Mouse (Mus musculus): ENCODE measurements around the gene Ccdc120. TPM values are rescaled to one million over a fixed set of nuclear protein-coding genes. Genes with fewer than 3 reads are reported as not detected.

The Ccdc120 gene
- 6.0 and 7.0 TPM in 2 replicates for polyA plus RNA-seq (2012; ENCODE audit: low replicate concordance)

GRCm38 (mm10) chrX:7750432-7751116 is at the start of gene Ccdc120:
Gene Ccdc120 (minus strand): TSS chrX:7750905.

GRCm38 (mm10) chrX:7789542-7790136 is 38.9 kb upstream of the Ccdc120 start, which contains the start of gene Gripap1:
Gene Gripap1 (plus strand): TSS chrX:7789765.

GRCm38 (mm10) chrX:7762137-7762920 is 11.6 kb upstream of the Ccdc120 start, which contains the start of gene Tfe3:
Gene Tfe3 (plus strand): TSS chrX:7762560.

GRCm38 (mm10) chrX:7728215-7728921 is 22.3 kb downstream of the Ccdc120 start, which contains the start of gene Praf2:
Gene Praf2 (plus strand): TSS chrX:7728439.

GRCm38 (mm10) chrX:7721514-7722281 is 29.0 kb downstream of the Ccdc120 start, which contains the start of gene Gm45208:
Gene Gm45208 (plus strand): TSS chrX:7722245.

GRCm38 (mm10) chrX:7714135-7714899 is 36.4 kb downstream of the Ccdc120 start, which contains the start of gene Wdr45:
Gene Wdr45 (plus strand): TSS chrX:7714333.

GRCm38 (mm10) chrX:7696954-7697381 is 53.7 kb downstream of the Ccdc120 start, which contains the start of gene Gpkow:
Gene Gpkow (plus strand): TSS chrX:7697131.

Other genes starting within 250 kb of the Ccdc120 start
- 15.3 and 26.7 TPM in 2 replicates for gene Foxp3, start 177.3 kb downstream of the Ccdc120 start, polyA plus RNA-seq (2012; ENCODE audit: low replicate concordance)
- gene Ppp1r3f, start 176.6 kb downstream of the Ccdc120 start, polyA plus RNA-seq (2012; ENCODE audit: low replicate concordance) = 0.91 and 1.7 TPM in 2 replicates
- gene Ccdc22, start 145.4 kb downstream of the Ccdc120 start, polyA plus RNA-seq (2012; ENCODE audit: low replicate concordance) = 25.1 and 54.6 TPM in 2 replicates
- 0.05 TPM in 1 of 2 replicates, not detected in the other for gene Cacna1f, start 143.8 kb downstream of the Ccdc120 start, polyA plus RNA-seq (2012; ENCODE audit: low replicate concordance)
- 0.72 and 1.1 TPM in 2 replicates for gene Syp, start 112.4 kb downstream of the Ccdc120 start, polyA plus RNA-seq (2012; ENCODE audit: low replicate concordance)
- 10.3 and 16.1 TPM in 2 replicates for gene Prickle3, start 93.6 kb downstream of the Ccdc120 start, polyA plus RNA-seq (2012; ENCODE audit: low replicate concordance)
- 27.4 and 44.2 TPM in 2 replicates for gene Plp2, start 79.5 kb downstream of the Ccdc120 start, polyA plus RNA-seq (2012; ENCODE audit: low replicate concordance)
- gene Magix, start 69.7 kb downstream of the Ccdc120 start, polyA plus RNA-seq (2012; ENCODE audit: low replicate concordance) = not detected in 2 replicates
- 1.3 and 5.0 TPM in 2 replicates for gene Gpkow, start 53.8 kb downstream of the Ccdc120 start, polyA plus RNA-seq (2012; ENCODE audit: low replicate concordance)
- gene Wdr45, start 36.6 kb downstream of the Ccdc120 start, polyA plus RNA-seq (2012; ENCODE audit: low replicate concordance) = 6.8 and 9.2 TPM in 2 replicates
- 2.4 and 4.0 TPM in 2 replicates for gene Gm45208, start 28.7 kb downstream of the Ccdc120 start, polyA plus RNA-seq (2012; ENCODE audit: low replicate concordance)
- gene Praf2, start 22.5 kb downstream of the Ccdc120 start, polyA plus RNA-seq (2012; ENCODE audit: low replicate concordance) = 10.4 and 37.4 TPM in 2 replicates
- 27.7 and 78.0 TPM in 2 replicates for gene Tfe3, start 11.7 kb upstream of the Ccdc120 start, polyA plus RNA-seq (2012; ENCODE audit: low replicate concordance)
- 24.0 and 30.6 TPM in 2 replicates for gene Gripap1, start 38.9 kb upstream of the Ccdc120 start, polyA plus RNA-seq (2012; ENCODE audit: low replicate concordance)
- gene Kcnd1, start 71.4 kb upstream of the Ccdc120 start, polyA plus RNA-seq (2012; ENCODE audit: low replicate concordance) = 0.39 and 1.3 TPM in 2 replicates
- 121 and 187 TPM in 2 replicates for gene Otud5, start 90.5 kb upstream of the Ccdc120 start, polyA plus RNA-seq (2012; ENCODE audit: low replicate concordance)
- gene Pim2, start 127.4 kb upstream of the Ccdc120 start, polyA plus RNA-seq (2012; ENCODE audit: low replicate concordance) = 50.3 and 75.5 TPM in 2 replicates
- 54.3 and 118 TPM in 2 replicates for gene Slc35a2, start 133.1 kb upstream of the Ccdc120 start, polyA plus RNA-seq (2012; ENCODE audit: low replicate concordance)
- 133 and 190 TPM in 2 replicates for gene Pqbp1, start 148.4 kb upstream of the Ccdc120 start, polyA plus RNA-seq (2012; ENCODE audit: low replicate concordance)
- 52.3 and 170 TPM in 2 replicates for gene Timm17b, start 148.5 kb upstream of the Ccdc120 start, polyA plus RNA-seq (2012; ENCODE audit: low replicate concordance)
- gene Gm10491, start 156.9 kb upstream of the Ccdc120 start, polyA plus RNA-seq (2012; ENCODE audit: low replicate concordance) = not detected in 2 replicates
- not detected in 2 replicates for gene Gm10490, start 158.6 kb upstream of the Ccdc120 start, polyA plus RNA-seq (2012; ENCODE audit: low replicate concordance)
- 0.33 TPM in 1 of 2 replicates, not detected in the other for gene Pcsk1n, start 168.9 kb upstream of the Ccdc120 start, polyA plus RNA-seq (2012; ENCODE audit: low replicate concordance)
- gene Eras, start 177.7 kb upstream of the Ccdc120 start, polyA plus RNA-seq (2012; ENCODE audit: low replicate concordance) = not detected in 2 replicates
- 3.7 and 5.1 TPM in 2 replicates for gene Hdac6, start 197.0 kb upstream of the Ccdc120 start, polyA plus RNA-seq (2012; ENCODE audit: low replicate concordance)
- 77.8 and 320 TPM in 2 replicates for gene Gata1, start 227.2 kb upstream of the Ccdc120 start, polyA plus RNA-seq (2012; ENCODE audit: low replicate concordance)